Mouse (Mus musculus): ENCODE measurements at regions not wholly inside any gene's neighbourhood (a gene's known extent, or its start where the extent isn't known, plus 50 kb on each side); places are given as distances from the start of the nearest gene placed in this dataset.

- DNase-seq (ENCODE audit: inconsistent age in 2 of 2, low spot score in 1 of 2), result no peak
Measured at GRCm38 (mm10) chr15:96881519-96882170, 174.1 kb downstream of the Slc38a4 start.

- DNase-seq (ENCODE audit: inconsistent age in 2 of 2, low spot score in 1 of 2), result no peak
Measured at GRCm38 (mm10) chr15:96880066-96880465, 175.7 kb downstream of the Slc38a4 start.

- peak; percentile 15 to 78 for DNase-seq (ENCODE audit: inconsistent age in 2 of 2, low spot score in 1 of 2)
Measured at GRCm38 (mm10) chr15:96878796-96879195, 177.0 kb downstream of the Slc38a4 start.

DNA sequence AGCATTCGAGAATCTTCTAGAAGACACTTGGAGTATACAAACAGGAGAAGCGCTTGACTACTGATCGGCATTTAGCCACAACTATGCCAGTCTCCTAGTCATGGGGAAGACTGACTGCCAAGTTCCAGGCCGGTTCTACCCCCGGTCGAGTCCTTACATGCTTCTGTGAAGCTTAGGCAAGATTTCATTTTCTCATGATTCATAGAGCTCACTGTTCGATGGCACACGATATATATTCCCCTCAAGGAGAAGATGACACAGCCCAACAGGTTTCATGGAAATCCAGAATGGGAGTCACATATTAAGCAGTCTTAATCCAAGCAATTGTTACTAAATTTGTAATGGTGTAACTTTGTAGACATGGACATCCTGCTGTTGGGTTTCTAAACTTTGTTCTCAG is 177.8 kb downstream of the Slc38a4 start:
- DNase-seq (ENCODE audit: inconsistent age in 2 of 2, low spot score in 1 of 2), result no peak

DNA sequence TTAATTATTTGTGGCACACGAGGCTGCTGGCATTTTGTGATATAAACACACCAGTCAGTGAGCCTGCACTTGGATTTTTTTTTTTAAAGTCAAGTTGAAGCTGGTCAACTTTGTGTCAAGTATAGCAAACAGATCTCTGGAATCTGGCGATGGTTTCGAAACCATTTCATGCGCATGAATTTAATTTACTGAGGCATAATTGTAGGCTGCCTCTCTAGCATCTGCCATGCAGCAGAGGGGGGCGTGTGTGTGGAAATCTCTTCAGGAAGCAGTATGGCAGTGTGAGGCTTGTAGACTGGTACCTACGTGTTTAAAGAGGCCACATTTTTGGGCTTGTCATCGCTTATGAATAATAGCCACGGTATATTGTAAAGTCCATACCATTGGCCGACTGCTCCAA is 177.7 kb upstream of the Slc38a2 start:
- no peak for DNase-seq (ENCODE audit: inconsistent age in 2 of 2, low spot score in 1 of 2)

DNA sequence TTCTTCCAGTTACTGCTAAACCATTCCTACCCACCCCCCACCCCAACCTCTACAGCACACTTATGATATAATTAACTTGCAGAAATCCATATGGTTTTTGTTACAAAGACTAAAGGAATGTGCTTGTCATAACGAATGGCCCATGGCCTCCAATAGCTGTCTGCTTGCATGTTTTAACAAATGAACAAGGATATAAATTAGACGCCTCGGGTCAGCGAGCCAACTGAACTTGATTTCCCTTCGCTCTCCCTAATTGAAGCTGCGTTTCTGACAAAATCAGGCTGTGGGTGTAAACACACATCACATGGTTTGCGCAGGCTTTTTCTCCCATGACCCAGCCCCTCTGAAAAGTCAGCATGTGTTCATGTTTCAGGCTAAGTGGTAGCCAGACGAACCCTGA is 174.6 kb upstream of the Slc38a2 start:
- DNase-seq (ENCODE audit: inconsistent age in 2 of 2, low spot score in 1 of 2), result no peak

DNA sequence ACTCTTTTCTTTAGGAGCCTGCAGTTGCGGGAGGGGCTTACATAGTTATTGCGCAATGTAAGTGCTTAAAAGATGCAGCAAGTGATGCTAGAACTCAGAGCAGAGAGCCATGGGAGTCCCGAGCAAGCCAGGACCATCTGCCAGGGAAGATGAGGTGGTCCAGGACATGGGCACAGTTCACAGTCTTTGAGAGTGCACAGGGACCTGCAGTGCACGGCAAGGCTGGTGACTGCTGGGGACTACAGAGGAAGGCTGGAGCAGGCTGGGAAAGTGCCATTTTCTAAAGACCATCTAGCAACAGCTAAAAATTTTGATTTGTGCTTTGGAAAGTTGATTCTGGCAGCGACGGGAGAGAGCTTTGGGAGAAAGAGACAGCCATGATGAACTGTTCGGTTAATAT is 174.0 kb upstream of the Slc38a2 start:
- no peak for DNase-seq (ENCODE audit: inconsistent age in 2 of 2, low spot score in 1 of 2)

GRCm38 (mm10) chr15:96873126-96873525 is 173.6 kb upstream of the Slc38a2 start:
- no peak for DNase-seq (ENCODE audit: inconsistent age in 2 of 2, low spot score in 1 of 2)

DNA sequence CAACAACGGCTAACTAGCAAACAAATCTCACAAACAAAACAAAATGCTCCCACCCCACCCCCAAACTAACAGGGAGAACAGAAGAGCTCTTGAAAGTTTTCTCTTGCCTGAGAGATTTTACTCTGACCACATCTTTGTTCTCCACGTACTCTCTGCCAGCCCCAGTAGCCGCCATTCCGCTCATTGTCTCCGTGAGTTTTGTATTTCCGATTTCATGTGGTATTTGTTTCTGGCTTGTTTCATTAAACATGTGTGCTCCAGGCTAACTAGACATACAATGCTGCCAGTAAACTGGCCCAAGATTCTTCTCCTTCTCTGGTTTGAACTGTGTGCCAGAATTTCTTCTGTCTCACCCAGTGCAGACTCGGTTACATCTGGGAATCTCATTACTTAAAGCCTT is 168.2 kb upstream of the Slc38a2 start:
- no peak for DNase-seq (ENCODE audit: inconsistent age in 2 of 2, low spot score in 1 of 2)

DNA sequence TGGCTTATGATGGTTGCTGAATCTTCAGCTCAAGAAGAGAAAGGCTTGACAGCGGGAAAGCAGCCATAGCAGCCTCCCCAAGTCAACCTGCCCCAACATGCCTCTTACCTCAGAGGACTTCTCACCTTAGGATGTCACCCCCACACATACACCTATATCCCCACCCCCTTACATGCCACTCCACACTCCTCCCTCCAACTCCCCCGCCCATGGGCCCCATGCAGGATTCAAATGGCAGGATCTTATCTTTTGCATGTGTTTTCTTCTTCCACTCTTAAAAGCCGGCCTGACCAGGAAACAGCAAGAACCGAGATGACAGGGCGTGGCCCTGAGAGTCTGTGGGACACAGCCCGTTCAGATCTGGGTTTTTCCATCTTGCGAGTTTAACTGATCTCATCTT is 166.4 kb upstream of the Slc38a2 start:
- no peak for DNase-seq (ENCODE audit: inconsistent age in 2 of 2, low spot score in 1 of 2)

GRCm38 (mm10) chr15:96857709-96858108 is 158.2 kb upstream of the Slc38a2 start:
- no peak for DNase-seq (ENCODE audit: inconsistent age in 2 of 2, low spot score in 1 of 2)

DNA sequence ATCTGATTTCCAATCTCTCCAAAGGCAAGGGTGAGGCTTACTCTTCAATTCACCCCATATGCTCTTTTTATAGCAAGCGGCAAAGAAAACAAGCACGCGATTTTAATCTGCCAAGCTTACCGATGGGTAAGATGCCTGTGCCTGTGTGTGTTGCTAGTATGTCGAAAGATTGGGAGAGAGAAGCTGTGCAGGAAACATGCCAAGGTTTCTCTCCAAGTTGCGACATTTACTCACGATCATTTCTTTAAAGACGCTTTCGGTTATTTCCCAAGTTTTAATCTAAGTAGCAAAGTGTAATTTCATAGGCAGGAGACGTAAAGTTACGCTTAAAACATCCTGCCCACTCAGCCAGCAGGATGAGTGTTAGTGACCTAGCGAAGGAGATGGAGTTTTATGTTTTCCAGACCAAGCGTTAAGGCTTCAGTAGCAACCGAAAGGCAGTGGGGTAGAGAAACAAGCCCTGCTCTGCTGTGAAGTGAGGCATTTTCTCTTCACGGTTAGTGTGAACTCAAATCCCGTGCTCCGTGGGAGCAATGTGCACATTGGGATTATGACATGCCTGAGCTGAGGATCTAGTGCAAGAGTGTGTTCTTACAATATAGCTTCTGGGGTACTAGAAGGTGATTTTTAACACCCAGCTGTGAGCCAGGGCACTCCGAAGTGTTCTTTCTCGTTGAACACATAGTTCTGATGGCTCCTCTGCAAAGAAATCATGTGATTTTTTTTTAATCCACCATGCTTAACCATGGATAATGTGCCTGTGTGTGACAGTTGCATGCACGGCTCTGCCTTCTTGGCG is 152.6 kb upstream of the Slc38a2 start:
- DNase-seq (ENCODE audit: inconsistent age in 2 of 2, low spot score in 1 of 2), result peak in 1 of 2 experiments; percentile 32

DNA sequence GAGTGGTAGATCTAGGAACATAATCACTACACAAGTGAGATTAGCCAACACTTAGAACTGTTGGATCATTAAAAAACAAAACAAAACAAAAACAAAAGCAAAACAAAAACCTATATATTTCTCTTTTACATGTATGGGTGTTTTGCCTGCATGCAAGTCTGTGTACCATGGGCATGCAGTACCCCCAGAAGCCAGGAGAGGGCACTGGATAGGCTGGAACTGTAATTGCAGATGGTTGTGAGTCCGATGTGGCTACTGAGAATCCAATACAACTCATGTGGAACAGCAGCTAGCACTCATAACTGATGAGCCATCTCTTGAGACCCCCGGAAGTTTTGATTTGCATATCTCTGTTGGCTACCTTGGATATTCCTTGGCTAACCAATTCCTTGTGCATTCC is 148.6 kb upstream of the Slc38a2 start:
- peak in 1 of 2 experiments; percentile 47 for DNase-seq (ENCODE audit: inconsistent age in 2 of 2, low spot score in 1 of 2)

DNA sequence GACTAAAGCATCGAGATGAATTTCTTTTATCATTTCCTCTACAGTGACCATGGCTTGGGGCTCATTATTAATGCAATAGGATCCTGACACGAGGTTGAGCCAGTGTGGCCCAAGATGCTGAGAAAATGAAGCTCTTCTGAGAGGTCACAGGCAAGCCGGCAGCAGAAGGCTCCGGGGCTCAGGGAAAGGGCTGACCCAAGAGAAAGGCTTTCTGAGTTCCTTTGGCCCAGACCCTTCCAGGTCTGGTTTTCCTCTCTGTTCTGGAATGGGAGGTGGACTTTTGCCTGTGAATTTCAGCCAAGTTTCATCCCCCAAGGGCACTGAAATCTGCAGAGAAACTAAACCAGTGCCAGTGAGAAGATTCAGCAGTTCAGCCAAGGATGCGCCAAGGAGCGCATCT is 145.7 kb upstream of the Slc38a2 start:
- no peak for DNase-seq (ENCODE audit: inconsistent age in 2 of 2, low spot score in 1 of 2)

- DNase-seq (ENCODE audit: inconsistent age in 2 of 2, low spot score in 1 of 2), result no peak
Measured at GRCm38 (mm10) chr15:96844290-96844689, 144.8 kb upstream of the Slc38a2 start.

DNA sequence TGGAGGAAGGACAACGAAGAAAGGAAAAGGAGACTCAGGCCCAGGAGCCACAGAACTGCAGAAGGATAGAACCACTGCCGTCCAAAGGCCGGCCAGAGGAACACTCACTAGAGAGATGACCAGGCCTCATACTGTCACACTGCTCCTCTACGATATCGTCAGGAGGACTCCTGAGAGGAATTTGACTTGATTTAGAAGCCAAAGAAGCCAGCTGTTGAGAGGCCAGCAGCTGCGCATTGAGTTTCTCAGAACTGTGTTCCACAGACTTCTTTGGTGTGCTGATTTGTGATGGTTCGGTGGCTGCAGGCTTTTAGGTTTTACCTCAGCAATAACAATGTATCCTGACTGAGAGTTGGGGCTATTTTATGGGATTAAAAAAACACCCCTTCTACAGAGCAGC is 144.1 kb upstream of the Slc38a2 start:
- DNase-seq (ENCODE audit: inconsistent age in 2 of 2, low spot score in 1 of 2), result no peak

DNA sequence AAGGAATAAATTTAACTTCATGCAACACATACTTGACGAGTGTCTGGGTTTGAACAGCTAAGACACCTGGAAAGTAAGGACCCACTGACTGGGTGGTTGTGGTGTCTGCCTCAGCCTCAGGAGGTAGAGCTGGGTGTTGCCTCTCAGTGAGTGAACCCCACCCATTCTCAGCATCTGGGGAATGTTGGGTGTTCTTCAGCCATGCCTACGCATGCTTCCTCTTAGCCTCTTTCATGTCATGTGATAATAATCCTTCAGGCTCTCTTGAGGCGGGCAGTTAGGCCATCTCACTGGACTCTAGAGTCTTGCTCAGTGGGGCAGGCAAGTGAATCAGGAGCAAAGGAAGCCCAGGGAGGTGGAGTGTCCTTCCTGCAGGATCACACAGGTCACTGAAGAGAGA is 143.4 kb upstream of the Slc38a2 start:
- DNase-seq (ENCODE audit: inconsistent age in 2 of 2, low spot score in 1 of 2), result no peak

DNA sequence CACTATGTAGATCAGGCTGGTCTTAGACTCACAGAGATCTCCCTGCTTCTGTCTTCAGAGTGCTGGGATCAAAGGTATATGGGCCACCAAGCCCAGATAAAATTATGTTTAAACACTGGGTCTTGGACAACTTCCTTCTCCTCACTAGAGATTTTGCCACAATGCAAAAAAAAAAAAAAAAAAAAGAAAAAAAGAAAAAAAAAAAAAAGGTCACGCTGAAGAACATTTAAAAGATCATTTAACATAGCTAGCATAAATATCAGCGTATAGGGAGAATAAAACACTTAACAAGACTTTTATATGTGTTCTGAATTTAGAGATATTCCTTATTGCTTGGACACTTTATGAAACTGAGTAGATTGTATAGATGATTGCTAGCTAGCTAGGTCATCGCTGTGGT is 137.1 kb upstream of the Slc38a2 start:
- DNase-seq (ENCODE audit: inconsistent age in 2 of 2, low spot score in 1 of 2), result no peak

- DNase-seq (ENCODE audit: inconsistent age in 2 of 2, low spot score in 1 of 2), result no peak
Measured at GRCm38 (mm10) chr15:96834862-96835261, 135.3 kb upstream of the Slc38a2 start.

- peak in 1 of 2 experiments; percentile 44 for DNase-seq (ENCODE audit: inconsistent age in 2 of 2, low spot score in 1 of 2)
Measured at GRCm38 (mm10) chr15:96834162-96834843, 134.8 kb upstream of the Slc38a2 start.

DNA sequence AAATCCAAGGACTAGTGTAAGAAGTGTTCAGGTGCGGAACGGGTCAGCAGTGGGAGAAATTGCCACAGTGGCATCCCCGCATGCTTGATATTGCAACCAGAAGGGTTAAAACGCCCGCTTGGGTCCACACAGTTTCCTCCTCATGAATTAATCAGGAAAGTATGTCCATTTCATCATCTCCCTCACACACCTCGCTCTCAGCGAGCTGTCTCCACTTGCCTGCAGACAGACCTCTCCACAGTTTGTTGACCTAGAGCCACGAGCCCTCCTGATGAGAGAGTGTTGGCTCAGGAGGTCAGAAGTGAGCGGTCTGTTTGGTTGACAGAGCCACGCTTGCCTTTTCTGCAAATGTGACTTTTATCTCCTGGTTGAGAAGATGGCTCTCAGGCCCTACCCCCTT is 132.9 kb upstream of the Slc38a2 start:
- DNase-seq (ENCODE audit: inconsistent age in 2 of 2, low spot score in 1 of 2), result no peak

DNA sequence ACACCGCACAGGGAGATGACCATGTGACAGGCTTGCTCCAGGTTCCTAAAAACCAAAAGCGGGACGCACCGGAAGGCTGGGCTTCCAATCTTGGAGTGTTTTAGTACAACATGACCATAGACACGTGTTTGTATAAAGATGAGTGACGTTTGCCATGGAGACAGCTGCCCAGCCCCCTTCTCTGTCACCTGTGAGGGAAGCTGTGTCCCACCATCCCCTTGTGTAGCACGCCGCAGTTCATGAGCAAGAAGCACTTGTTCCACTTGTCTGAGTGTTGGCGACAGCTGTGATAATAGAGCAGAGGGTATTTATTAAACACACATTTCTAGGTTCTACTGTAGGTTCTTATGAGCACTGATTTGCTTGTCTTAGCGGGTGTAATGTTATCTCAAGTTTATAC is 131.7 kb upstream of the Slc38a2 start:
- no peak for DNase-seq (ENCODE audit: inconsistent age in 2 of 2, low spot score in 1 of 2)

Data from adrenal gland, adult (tissue).